Mouse (Mus musculus) liver, adult 10 weeks (tissue): Measurements from ENCODE around the gene 1700017N19Rik. TPM values are rescaled to one million over a fixed set of nuclear protein-coding genes. Genes with fewer than 3 reads are reported as not detected.

Experiments
- polyA plus RNA-seq: library from polyadenylated mRNA; stranded (reverse); fragments of 350-450 nt; fragmentation: Illumina TruSeq; extraction: RNeasy Lipid Tissue Mini Kit (QIAGEN cat#74804); gene quantifications from one replicate; pipeline ENCODE4 v1.2.3, GENCODE M21; 2014; ENCODE audit warnings: low read depth, low replicate concordance

Gene 1700017N19Rik
- polyA plus RNA-seq: not detected

DNA sequence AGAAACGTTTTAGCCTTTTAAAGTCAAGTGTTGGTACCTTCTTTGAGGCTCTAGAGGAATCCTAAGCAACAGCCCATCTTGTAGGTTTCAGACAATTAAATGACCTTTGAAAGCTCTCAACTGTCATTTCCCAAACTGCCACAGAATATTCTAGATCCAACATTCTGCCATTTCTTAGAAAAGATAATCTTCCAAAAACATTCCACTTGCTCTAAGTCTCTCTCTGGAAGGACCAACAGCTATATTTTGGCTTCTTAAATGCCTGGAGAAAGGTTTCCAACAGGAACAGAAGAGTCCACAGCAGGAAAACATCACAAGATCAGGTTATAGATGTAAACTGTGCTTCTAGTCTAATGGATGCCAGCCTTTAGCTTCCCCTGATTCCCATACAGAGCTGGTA is at the start of gene 1700017N19Rik, which contains the start of gene 4930430F08Rik:
Gene 1700017N19Rik, plus strand, starts transcription at position 162 of the 400 bp plus-strand sequence.
Gene 4930430F08Rik, minus strand, starts transcription at position 101 of the 400 bp plus-strand sequence.

Other genes with a start within 250 kb of the 1700017N19Rik start
- gene Gm4302, start 249.6 kb upstream of the 1700017N19Rik start, polyA plus RNA-seq: not detected
- gene Gm4303, start 244.5 kb upstream of the 1700017N19Rik start, polyA plus RNA-seq: not detected
- gene Gm4305, start 239.4 kb upstream of the 1700017N19Rik start, polyA plus RNA-seq: not detected
- not detected for gene Gm4307, start 229.1 kb upstream of the 1700017N19Rik start, polyA plus RNA-seq
- not detected for gene Gm4312, start 207.9 kb upstream of the 1700017N19Rik start, polyA plus RNA-seq
- gene Tmtc3, start 103.1 kb upstream of the 1700017N19Rik start, polyA plus RNA-seq: 10.9 TPM
- gene Cep290, start 102.9 kb upstream of the 1700017N19Rik start, polyA plus RNA-seq: 3.9 TPM
- gene 4930430F08Rik, start 61 bp upstream of the 1700017N19Rik start, polyA plus RNA-seq: 12.2 TPM